In the genomic region with DNA sequence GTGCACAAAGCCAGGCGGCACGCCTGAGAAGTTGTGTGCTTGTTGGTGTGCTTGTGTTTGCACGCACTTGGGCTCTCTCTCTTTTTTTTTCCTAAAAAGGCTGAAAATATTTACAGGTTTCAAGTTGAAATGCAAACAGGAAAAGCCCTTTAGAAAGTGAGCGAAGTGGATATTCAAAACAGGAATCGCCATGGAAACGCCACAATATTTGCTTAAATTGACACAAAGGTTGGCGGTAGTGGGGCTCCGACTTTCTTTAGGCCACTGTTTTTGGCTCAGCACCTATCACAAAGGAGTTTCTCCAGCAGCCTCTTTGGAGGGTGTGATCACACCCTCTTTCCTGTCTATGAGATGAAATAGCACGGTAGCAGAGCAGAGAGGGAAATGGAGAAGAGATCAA, we compare ENCODE assay signal across 10 mouse cellular contexts. TPM values are rescaled to one million over a fixed set of nuclear protein-coding genes. Genes with fewer than 3 reads are reported as not detected.
DNase-seq lines count a peak whose midpoint lies in the region; ATAC-seq lines count a peak whose summit lies in the region.
"Had no signal": no experiment of that assay in that cellular context is flagged by ENCODE, and none has a peak within 500 bp of the region (broad histone marks: within the 10 kb centered on the region; RNA-seq: fewer than 3 reads in every experiment).

No protein-coding gene starts in this region.

- H3K9me3 ChIP-seq in hindbrain, embryonic 10.5 days, result no peaks in the 10 kb centered on the region
- no peaks in the 10 kb centered on the region for H3K9me3 ChIP-seq in hindbrain, embryonic 11.5 days (ENCODE audit: control insufficient read depth, low read length)
- H3K9me3 ChIP-seq in embryonic facial prominence, embryonic 15.5 days (replicated peaks), result no peaks in the 10 kb centered on the region
- H3K9me3 ChIP-seq in lung, embryonic 15.5 days, result no peaks in the 10 kb centered on the region

- peaks cover 29% of the 10 kb centered on the region for H3K36me3 ChIP-seq in hindbrain, embryonic 10.5 days
- H3K36me3 ChIP-seq in hindbrain, embryonic 11.5 days (ENCODE audit: control insufficient read depth, insufficient read depth, low read length), result no peaks in the 10 kb centered on the region
- no peaks in the 10 kb centered on the region for H3K36me3 ChIP-seq in embryonic facial prominence, embryonic 15.5 days
- H3K36me3 ChIP-seq in lung, embryonic 15.5 days, result no peaks in the 10 kb centered on the region

- ATAC-seq in hindbrain, embryonic 11.5 days (ENCODE audit: low FRiP score), result no peak
- no peak for ATAC-seq in embryonic facial prominence, embryonic 15.5 days (ENCODE audit: insufficient number of reproducible peaks, low FRiP score, low TSS enrichment, low read depth)
- no peak for ATAC-seq in lung, embryonic 15.5 days (ENCODE audit: borderline replicate concordance, extremely low read depth, low FRiP score, low TSS enrichment)

- intact Hi-C loops in gastrocnemius, postnatal 36 days (cut with DNase I), result no loop called here

- H3K9ac ChIP-seq in hindbrain, embryonic 11.5 days (ENCODE audit: low read depth, low read length), result no peak overlapping the region
- no peak overlapping the region for H3K9ac ChIP-seq in embryonic facial prominence, embryonic 15.5 days
- no peak overlapping the region for H3K9ac ChIP-seq in lung, embryonic 15.5 days

- no peak for DNase-seq in hindbrain, embryonic 10.5 days (ENCODE audit: low spot score)
- no peak for DNase-seq in hindbrain, embryonic 11.5 days (ENCODE audit: low spot score)
- peak; percentile 16 for DNase-seq in brain, adult 2 months (ENCODE audit: low read depth, low spot score)
- no peak for DNase-seq in cerebellum, adult 8-10 months
- no peak for DNase-seq in gastrocnemius, postnatal 36 days
- no peak for DNase-seq in spleen, postnatal 4 days (ENCODE audit: low spot score in 2 of 2)
- DNase-seq: cerebellum, adult 2 months had no signal

- WGBS in hindbrain, embryonic 10.5 days, result 53% methylated on average over 9 of the region's 9 CpGs
- 57% methylated on average over 9 of the region's 9 CpGs for WGBS in hindbrain, embryonic 11.5 days
- WGBS in embryonic facial prominence, embryonic 15.5 days, result 47% methylated on average over 9 of the region's 9 CpGs
- WGBS in lung, embryonic 15.5 days, result 35% methylated on average over 9 of the region's 9 CpGs

- H3K4me1 ChIP-seq in hindbrain, embryonic 10.5 days (replicated peaks), result peaks cover 59% of the 10 kb centered on the region
- H3K4me1 ChIP-seq in hindbrain, embryonic 11.5 days (replicated peaks; ENCODE audit: control insufficient read depth, insufficient read depth, low read length), result no peaks in the 10 kb centered on the region
- H3K4me1 ChIP-seq in embryonic facial prominence, embryonic 15.5 days, result peaks cover 43% of the 10 kb centered on the region
- H3K4me1 ChIP-seq in lung, embryonic 15.5 days, result peaks cover 40% of the 10 kb centered on the region

- H3K4me2 ChIP-seq in hindbrain, embryonic 11.5 days (replicated peaks; ENCODE audit: low read depth, low read length), result no peak overlapping the region
- H3K4me2 ChIP-seq in embryonic facial prominence, embryonic 15.5 days (replicated peaks), result no peak overlapping the region
- H3K4me2 ChIP-seq in lung, embryonic 15.5 days, result no peak overlapping the region
- H3K4me2 ChIP-seq: liver, embryonic 11.5 days had no signal

- H3K27me3 ChIP-seq in hindbrain, embryonic 10.5 days (ENCODE audit: insufficient read depth, poor library complexity, severe bottlenecking), result peaks cover 59% of the 10 kb centered on the region
- H3K27me3 ChIP-seq in hindbrain, embryonic 11.5 days (ENCODE audit: control insufficient read depth, insufficient read depth, low read length), result 0 out of 2 replicates have a peak, but pooled peaks cover 2% of the 10 kb centered on the region
- H3K27me3 ChIP-seq in embryonic facial prominence, embryonic 15.5 days, result 0 out of 2 replicates have a peak, but pooled peaks cover 1% of the 10 kb centered on the region
- no peaks in the 10 kb centered on the region for H3K27me3 ChIP-seq in lung, embryonic 15.5 days

- 0 out of 2 replicates have a peak overlapping the region, but pooled peaks have one; percentile 50 for H3K27ac ChIP-seq in hindbrain, embryonic 10.5 days
- no peak overlapping the region for H3K27ac ChIP-seq in hindbrain, embryonic 11.5 days (ENCODE audit: low read depth, low read length)
- H3K27ac ChIP-seq in embryonic facial prominence, embryonic 15.5 days (replicated peaks), result 0 out of 2 replicates have a peak overlapping the region, but pooled peaks have one; percentile 61
- peak overlapping the region; percentile 47 for H3K27ac ChIP-seq in lung, embryonic 15.5 days

- H3K4me3 ChIP-seq in hindbrain, embryonic 10.5 days, result no peak overlapping the region
- no peak overlapping the region for H3K4me3 ChIP-seq in hindbrain, embryonic 11.5 days (ENCODE audit: low read depth, low read length)
- H3K4me3 ChIP-seq in embryonic facial prominence, embryonic 15.5 days (replicated peaks), result no peak overlapping the region
- H3K4me3 ChIP-seq in lung, embryonic 15.5 days, result no peak overlapping the region

RNA-seq across cellular contexts. Expression of a gene that starts 32.8 kb away (rescaled TPM):
- polyA plus RNA-seq in hindbrain, embryonic 10.5 days (2016; fragmentation: Nextera tagmentation; extraction: Ambion mirVana), result 13.8 and 14.4 TPM in 2 replicates
- 6.4 and 7.8 TPM in 2 replicates for polyA plus RNA-seq in hindbrain, embryonic 11.5 days (2014; fragmentation: Nextera tagmentation; extraction: Ambion mirVana)
- 10.1 and 11.2 TPM in 2 replicates for polyA plus RNA-seq in embryonic facial prominence, embryonic 15.5 days (2015; fragmentation: Nextera tagmentation; extraction: Ambion mirVana)
- polyA plus RNA-seq in lung, embryonic 15.5 days (2015; fragmentation: Nextera tagmentation; extraction: Ambion mirVana), result 5.4 and 6.5 TPM in 2 replicates
- total RNA-seq in gastrocnemius, postnatal 36 days (2021), result 10 to 100 TPM; 24.8 to 45.6 TPM
